Mouse (Mus musculus) adrenal gland, postnatal 14 days (tissue): ENCODE data around the gene Acrbp. TPM values are rescaled to one million over a fixed set of nuclear protein-coding genes. Genes with fewer than 3 reads are reported as not detected.

ENCODE experiments used
- DNase-seq: peaks from one replicate; pipeline ENCODE4 v3.0.0; 2021; ENCODE audit warnings: mixed read lengths
- total RNA-seq: library from RNA; stranded (reverse); gene quantifications from 2 replicates; pipeline ENCODE4 v1.2.3, GENCODE M21; 2021

Acrbp gene
- total RNA-seq, 1 experiment from 2014 or later = 7.5 TPM

GRCm38 (mm10) chr6:125071170-125071895 lies 21.8 kb downstream of the Acrbp start:
- DNase-seq = no peak

DNA sequence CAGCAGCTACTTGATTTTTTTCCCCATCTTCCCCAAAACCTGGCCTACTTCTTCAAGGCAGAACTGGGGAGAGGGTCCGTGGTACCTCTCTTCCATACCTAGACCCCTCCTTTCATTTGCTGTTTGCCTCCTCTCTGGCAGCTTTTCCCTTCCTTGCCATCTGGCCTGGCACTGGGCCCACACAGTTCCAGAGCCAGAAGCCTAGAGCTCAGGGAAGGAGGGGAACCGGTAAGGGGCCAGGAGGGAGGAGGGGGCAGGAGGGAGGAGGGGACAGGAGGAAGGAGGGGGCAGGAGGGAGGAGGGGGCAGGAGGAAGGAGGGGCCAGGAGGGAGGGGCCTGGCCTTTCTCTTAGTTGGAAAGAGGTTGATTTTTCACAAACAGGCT lies 22.4 kb downstream of the Acrbp start:
- peak; percentile 70 for DNase-seq

DNA sequence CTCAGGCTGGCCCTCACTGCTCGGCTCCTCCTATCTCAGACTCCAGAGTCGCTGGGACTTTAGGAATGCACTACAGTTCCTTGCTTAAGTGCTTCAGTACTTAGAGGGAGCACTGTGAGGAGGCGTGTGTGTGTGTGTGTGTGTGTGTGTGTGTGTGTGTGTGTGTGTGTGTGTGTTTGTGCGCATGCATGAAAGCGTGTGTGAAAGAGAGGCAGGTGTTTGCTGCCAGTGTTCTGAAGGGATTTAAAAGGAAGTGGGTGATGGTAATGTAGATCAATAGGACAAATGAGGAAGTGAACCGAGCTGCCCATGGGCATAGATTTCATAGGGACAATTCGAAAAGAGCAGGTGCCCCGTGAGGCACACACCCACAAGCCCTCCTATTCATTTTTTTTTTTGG lies 24.3 kb downstream of the Acrbp start:
- DNase-seq = no peak

DNA sequence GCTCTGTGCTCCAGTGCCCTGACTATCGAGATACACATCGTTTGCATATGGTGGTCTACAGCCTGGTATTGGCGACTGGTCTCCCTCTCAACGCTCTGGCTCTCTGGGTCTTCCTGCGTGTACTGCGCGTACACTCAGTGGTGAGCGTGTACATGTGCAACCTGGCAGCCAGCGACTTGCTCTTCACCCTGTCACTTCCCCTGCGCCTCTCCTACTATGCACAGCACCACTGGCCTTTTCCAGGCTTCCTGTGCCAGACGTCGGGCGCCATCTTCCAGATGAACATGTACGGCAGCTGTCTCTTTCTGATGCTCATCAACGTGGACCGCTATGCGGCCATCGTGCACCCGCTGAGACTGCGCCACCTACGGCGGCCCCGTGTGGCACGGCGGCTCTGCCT lies 31.9 kb downstream of the Acrbp start:
- DNase-seq = no peak

DNA sequence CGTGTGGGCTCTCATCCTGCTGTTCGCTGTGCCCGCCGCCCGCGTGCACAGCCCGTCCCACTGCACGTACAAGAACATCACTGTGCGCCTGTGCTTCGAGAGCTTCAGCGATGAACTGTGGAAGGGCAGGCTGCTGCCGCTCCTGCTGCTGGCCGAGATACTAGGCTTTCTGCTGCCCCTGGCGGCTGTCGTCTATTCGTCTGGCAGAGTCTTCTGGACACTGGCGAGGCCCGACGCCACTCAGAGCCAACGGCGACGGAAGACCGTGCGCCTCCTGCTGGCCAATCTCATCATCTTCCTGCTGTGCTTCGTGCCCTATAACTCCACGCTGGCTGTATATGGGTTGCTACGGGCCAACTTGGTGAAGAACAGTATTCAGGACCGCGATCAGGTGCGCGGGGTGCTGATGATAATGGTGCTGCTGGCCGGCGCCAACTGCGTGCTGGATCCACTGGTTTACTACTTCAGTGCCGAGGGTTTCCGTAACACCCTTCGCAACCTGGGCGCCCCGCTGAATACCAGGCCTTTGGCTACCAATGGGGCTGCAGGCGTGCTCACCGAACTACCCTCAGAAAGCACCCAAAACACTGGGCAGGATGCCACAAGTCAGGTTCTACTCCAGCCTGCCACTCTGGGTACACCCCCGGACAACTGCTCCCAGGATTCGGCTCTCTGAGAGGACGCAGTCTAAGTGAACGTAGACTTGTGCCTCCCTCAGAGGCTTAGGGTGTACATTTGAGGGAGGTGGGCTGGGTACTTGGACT lies 32.5 kb downstream of the Acrbp start:
- peak; percentile 95 for DNase-seq

DNA sequence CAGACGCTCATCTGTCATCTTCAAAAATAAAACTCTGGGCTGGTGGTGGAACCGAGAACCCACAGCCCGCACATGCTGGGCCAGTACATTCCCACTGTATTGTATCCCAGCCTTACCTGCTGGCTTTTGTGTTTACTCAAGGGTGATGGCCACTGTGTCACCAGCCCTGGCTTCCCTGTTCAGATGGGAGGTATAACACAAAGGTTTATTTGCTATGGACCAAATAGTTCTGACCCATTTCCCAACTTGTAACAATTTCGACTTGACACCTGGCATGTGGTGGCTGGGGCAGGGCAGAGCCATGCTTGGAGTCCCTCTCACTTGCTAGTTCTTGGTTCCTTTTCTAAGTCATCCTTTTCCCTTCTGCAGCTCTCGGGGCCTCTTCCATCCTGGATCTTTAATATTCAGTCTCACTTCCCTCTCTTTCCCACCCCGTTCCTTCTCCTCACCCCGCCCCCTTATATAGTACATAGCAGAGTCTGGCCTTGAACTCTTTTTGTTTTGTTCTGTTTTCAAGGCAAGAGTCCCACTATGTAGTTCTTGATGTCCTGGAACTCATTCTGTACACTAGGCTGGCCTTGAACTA lies 33.4 kb downstream of the Acrbp start:
- no peak for DNase-seq

- peak; percentile 75 for DNase-seq
Measured at GRCm38 (mm10) chr6:125084424-125084823, 34.9 kb downstream of the Acrbp start.

DNA sequence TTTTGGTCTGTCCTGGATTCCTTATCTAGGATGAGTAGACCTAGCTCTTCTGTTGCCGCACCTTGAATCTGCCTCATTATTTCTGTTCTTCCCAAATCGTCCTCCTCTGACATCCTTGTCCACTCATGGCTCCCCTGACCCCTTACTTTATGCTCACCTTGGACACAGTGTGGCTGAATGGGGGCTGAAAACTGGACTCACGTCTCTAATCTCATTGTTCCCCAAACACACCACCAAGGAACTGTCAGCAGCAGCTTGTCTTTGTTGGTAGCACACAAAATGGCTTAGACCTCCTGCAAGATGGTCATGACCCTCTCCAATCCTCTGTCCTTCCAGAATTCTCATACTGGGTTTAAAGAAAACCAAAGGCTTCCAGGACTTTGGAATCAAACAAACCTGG lies 38.4 kb downstream of the Acrbp start:
- DNase-seq = no peak

- peak; percentile 91 for DNase-seq
Measured at GRCm38 (mm10) chr6:125088561-125089321, 39.3 kb downstream of the Acrbp start.

- DNase-seq = peak; percentile 91
Measured at GRCm38 (mm10) chr6:125089521-125090321, 40.2 kb downstream of the Acrbp start.

DNA sequence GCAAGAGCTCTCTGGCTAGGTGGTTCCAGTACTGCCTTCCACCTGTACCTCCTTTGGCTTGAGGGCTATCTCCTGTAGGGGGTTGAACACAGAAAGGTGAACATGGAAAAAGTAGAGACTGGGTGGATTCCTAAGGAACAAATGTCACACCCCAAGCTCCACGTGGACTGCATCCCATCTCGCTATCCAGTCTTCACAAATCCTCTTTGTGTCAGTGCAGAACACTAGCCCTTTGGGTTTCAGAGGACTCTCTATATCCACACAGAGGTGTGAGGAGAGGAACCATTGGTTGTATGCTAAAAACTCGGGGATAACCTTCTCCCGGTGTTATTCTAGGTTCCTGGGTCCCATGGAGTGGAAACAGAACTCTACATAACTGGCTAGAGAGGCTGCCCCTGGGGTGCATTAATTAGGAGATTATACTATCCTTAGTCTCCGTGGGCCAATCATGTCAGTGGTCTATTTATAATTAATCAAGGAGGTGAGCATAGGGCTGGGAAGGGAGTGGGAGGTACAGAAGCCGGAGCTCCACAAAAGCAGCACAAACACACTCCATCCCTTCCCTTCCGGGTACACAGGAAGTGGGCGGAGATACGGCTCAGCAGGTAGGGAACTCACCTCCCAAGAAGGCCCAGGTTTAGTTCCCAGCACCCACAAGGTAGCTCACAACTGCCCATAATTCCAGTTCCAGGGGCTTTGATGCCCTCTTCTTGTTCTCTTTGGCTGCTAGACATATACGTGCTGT lies 41.0 kb downstream of the Acrbp start:
- DNase-seq = no peak

DNA sequence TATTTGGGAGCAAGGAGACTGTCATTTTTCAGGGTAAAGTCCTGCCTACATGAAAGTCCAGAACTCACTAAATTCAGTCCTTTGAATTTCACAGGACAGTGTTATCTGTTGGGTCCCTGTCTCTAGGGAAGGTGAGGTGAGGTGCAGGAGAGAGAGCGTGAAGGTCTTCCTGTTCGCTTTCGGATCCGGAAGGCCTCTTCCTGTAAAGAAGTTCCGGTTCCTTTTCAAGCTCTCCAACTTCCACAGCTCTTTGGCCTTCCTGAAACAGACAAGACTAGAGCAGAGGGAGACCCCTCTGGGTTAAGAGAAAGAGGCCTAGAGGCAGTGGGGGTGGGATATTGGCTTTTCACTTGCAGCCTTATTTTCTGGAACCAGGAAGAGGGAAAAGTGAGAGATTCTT lies 42.9 kb downstream of the Acrbp start:
- DNase-seq = no peak

GRCm38 (mm10) chr6:125094843-125095242 lies 45.4 kb downstream of the Acrbp start:
- no peak for DNase-seq

DNA sequence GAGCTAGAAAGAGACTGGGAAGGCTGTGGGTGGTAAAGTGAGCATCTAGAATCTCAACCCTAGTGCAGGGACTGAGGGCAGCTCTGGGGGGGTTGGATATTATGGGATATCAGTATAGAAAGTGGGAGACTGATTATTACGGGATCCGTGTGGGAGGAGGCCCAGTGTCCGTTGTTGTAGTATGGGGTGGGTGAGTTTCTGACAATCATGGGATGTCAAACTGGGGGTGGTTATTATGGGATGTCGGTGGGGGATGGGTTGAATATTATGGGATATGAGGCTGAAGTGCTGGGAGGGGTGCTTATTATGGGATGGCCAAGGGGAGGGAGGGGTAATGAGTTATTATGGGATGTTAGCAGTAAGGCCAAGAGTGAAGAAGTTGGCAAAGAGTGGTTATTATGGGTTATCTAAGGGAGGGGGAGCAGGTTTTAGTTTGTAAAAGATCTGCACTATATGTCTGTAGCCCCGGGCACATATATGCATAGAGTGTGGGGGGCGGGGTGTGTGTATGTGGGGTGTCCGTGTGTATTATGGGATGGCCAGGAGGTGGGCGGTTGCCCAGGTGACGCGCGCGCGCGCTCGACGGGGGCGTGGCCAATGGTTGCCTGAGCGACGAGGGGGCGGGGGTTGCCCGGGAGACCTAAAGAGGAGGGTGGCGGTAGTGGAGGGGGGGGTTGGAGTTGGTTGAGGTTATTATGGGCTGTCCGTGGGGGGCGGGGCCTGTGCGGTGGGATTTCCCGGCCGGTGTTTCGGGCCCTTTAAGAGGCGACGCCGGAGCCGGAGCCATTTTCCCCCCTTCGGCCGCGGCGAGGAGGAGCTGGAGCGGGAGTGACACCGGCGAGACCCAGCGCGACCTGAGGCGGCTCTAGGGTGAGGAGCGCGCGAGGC lies 46.1 kb downstream of the Acrbp start, which contains the start of gene Chd4:
Chd4 (plus strand) TSS at position 591 of the 888 bp plus-strand sequence.
- peak; percentile 98 for DNase-seq

- no peak for DNase-seq
Measured at GRCm38 (mm10) chr6:125096279-125096596, 46.7 kb downstream of the Acrbp start.

DNA sequence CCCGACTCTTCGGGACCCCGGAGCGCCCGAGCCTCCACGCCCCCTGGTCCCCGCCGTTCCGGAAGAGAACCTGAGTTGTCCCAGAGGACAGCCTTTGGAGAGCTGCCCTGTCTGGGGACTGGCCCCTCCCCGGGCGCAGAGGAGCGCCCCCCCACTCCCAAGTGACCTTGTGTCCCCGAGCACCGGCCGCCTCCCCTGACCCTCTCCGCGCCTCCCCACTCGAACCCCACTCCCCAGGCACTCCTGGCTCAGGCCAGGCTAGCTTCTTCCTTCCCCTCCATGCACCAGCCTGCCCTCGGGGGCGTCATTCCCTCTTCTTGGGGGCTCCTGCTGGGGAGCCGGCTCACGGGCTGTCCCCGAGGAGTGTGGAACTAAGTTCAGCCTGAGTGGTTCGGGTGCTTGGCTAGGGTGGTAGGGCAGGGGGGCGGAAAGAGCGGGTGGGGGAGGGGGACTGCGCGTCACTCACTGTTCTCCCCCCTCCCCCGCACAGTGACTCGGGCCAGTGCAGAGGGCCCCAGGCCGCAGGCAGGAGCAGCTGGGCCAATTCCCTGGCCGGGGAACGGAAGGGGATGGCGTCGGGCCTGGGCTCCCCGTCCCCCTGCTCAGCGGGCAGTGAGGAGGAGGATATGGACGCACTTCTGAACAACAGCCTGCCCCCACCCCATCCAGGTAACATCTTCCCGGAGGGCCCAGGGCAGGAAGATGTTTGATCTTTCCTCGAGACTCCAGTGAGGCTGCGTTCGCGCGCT lies 47.3 kb downstream of the Acrbp start:
- DNase-seq = peak; percentile 88

- DNase-seq = no peak
Measured at GRCm38 (mm10) chr6:125097346-125097689, 47.8 kb downstream of the Acrbp start.

DNA sequence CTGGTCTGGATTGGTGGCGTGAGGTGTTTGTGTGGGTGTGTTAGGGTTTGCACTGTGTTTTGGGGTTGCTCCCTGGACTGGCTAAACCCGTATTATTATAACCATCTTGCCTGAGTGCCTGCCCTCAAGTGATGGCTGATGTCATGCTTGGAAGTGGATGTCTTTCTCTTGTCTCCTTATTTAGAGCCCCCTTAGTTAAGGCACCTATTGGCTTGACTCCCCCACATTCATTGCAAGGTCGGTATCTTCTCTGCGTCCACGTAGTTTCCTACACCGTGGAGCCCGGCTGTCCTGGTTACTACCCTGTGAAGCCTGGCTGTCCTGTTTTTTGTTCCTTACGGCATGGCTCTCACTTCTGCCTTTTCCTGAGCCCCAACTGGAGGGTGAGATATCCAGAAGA lies 48.5 kb downstream of the Acrbp start:
- DNase-seq = no peak

DNA sequence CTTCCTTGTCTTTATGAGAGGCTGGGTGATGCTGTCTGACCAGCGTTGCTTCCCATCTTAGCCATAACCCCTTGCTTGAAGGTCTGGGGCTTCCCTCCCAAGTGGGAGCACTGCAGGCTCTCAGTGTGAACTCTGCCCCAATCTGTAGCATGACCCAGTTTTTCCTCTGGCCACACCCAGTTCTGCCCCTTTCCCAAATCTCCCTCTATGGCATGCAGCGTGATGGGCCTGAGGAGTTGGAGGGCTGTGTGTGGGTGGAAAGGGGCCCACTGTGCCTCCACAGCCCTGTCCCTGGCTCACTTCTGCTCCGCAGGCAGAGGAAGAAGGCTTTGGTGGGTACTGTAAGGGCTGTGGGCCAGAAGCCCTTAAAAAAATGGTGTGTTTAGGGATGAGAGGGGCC lies 49.0 kb downstream of the Acrbp start:
- no peak for DNase-seq
